Mouse (Mus musculus) T-cell, adult 66 days (primary cell): Measurements from ENCODE around the gene Rad17. TPM values are rescaled to one million over a fixed set of nuclear protein-coding genes. Genes with fewer than 3 reads are reported as not detected.

Experiments used
- total RNA-seq, 2 experiments: library from RNA; stranded (reverse); gene quantifications; 3 replicates in 1 of 2; 4 replicates in 1 of 2; pipeline ENCODE4 v1.2.4; 2023

Gene Rad17
- 10 to 100 TPM; 21.3 to 23.1 TPM for total RNA-seq

GRCm38 (mm10) chr13:100650550-100651438, at the start of gene Rad17, which contains the start of gene Ak6:
Gene Rad17, minus strand, starts transcription at chr13:100651051.
Gene Ak6, plus strand, starts transcription at chr13:100650979.

GRCm38 (mm10) chr13:100669291-100670022, 18.6 kb upstream of the Rad17 start, which contains the start of gene Ccdc125:
Gene Ccdc125, plus strand, starts transcription at chr13:100669717.

GRCm38 (mm10) chr13:100651439-100652186, 762 bp upstream of the Rad17 start, which contains the start of gene Taf9:
Gene Taf9, plus strand, starts transcription at chr13:100651579.

GRCm38 (mm10) chr13:100616181-100617087, 34.4 kb downstream of the Rad17 start, which contains the start of gene Marveld2:
Gene Marveld2, minus strand, starts transcription at chr13:100616971.

Other genes with a start within 250 kb of the Rad17 start
- gene Naip1, start 198.2 kb downstream of the Rad17 start, total RNA-seq, result not detected
- gene Gtf2h2, start 158.5 kb downstream of the Rad17 start, total RNA-seq, result 10 to 100 TPM; 55.1 to 56.9 TPM
- not detected for gene Ocln, start 98.3 kb downstream of the Rad17 start, total RNA-seq
- 1 to 10 TPM; 3.0 to 3.2 TPM for gene Marveld2, start 34.1 kb downstream of the Rad17 start, total RNA-seq
- 10 to 100 TPM; 61.6 to 70.6 TPM for gene Ak6, start 72 bp downstream of the Rad17 start, total RNA-seq
- 10 to 100 TPM in 1 of 2 experiments, 1 to 10 TPM in 1; 8.3 to 16.2 TPM for gene Taf9, start 528 bp upstream of the Rad17 start, total RNA-seq
- 10 to 100 TPM in 1 of 2 experiments, 1 to 10 TPM in 1; 10.0 to 17.8 TPM for gene Ccdc125, start 18.7 kb upstream of the Rad17 start, total RNA-seq
- 10 to 100 TPM; 33.9 to 39.8 TPM for gene Cdk7, start 79.9 kb upstream of the Rad17 start, total RNA-seq
- 10 to 100 TPM; 31.4 to 34.1 TPM for gene Mrps36, start 93.6 kb upstream of the Rad17 start, total RNA-seq
- gene Cenph, start 124.8 kb upstream of the Rad17 start, total RNA-seq, result 1 to 10 TPM; 1.5 to 1.6 TPM
- gene Ccnb1, start 135.5 kb upstream of the Rad17 start, total RNA-seq, result 1 to 10 TPM; 3.6 to 5.4 TPM
- gene Slc30a5, start 182.4 kb upstream of the Rad17 start, total RNA-seq, result 10 to 100 TPM; 45.8 to 49.5 TPM